In genomic region chr16:18213689-18214088, GRCm38 (mm10) we compare ENCODE assay signal across 9 mouse cellular contexts. TPM values are rescaled to one million over a fixed set of nuclear protein-coding genes. Genes with fewer than 3 reads are reported as not detected.
DNase-seq lines count a peak whose midpoint lies in the region; ATAC-seq and TF ChIP-seq lines count a peak whose summit lies in the region.
"Had no signal": no experiment of that assay in that cellular context is flagged by ENCODE, and none has a peak within 500 bp of the region (broad histone marks: within the 10 kb centered on the region; RNA-seq: fewer than 3 reads in every experiment).

No protein-coding gene starts in this region.

- 52% methylated on average over 6 of the region's 6 CpGs for WGBS in limb, embryonic 11.5 days
- 48% methylated on average over 6 of the region's 6 CpGs for WGBS in kidney, adult 2 months

- no peaks in the 10 kb centered on the region for H3K36me3 ChIP-seq in limb, embryonic 11.5 days (ENCODE audit: control insufficient read depth, insufficient read depth, low read length)
- H3K36me3 ChIP-seq in kidney, adult 2 months (ENCODE audit: control insufficient read depth, insufficient read depth, low read length) = no peaks in the 10 kb centered on the region
- H3K36me3 ChIP-seq: liver, embryonic 13.5 days had no signal

- peaks cover 12% of the 10 kb centered on the region for H3K4me1 ChIP-seq in limb, embryonic 11.5 days (ENCODE audit: control insufficient read depth, insufficient read depth, low read length)
- no peaks in the 10 kb centered on the region for H3K4me1 ChIP-seq in kidney, adult 2 months (ENCODE audit: control insufficient read depth, insufficient read depth, low read length)
- H3K4me1 ChIP-seq: liver, embryonic 13.5 days had no signal

- no peak overlapping the region for H3K4me3 ChIP-seq in limb, embryonic 11.5 days (ENCODE audit: low read depth, low read length)
- no peak overlapping the region for H3K4me3 ChIP-seq in kidney, adult 2 months (ENCODE audit: insufficient read depth, low read depth, low read length)
- H3K4me3 ChIP-seq: liver, embryonic 13.5 days had no signal

- peak; percentile 72 for DNase-seq in layer of hippocampus, adult 11-12 months (ENCODE audit: low spot score)
- no peak for DNase-seq in layer of hippocampus, adult 9-10 months (ENCODE audit: low spot score)
- peak; percentile 80 to 84 for DNase-seq in frontal cortex, postnatal 10 days (ENCODE audit: low spot score in 2 of 2)
- DNase-seq in limb, embryonic 11.5 days (ENCODE audit: low spot score) = peak; percentile 84
- DNase-seq in right cerebral cortex, postnatal 14 days = peak; percentile 82
- no peak for DNase-seq in spleen, postnatal 36 days (ENCODE audit: low spot score in 2 of 2)
- no peak for DNase-seq in kidney, adult 2 months
- DNase-seq: liver, embryonic 13.5 days had no signal

- ATAC-seq in limb, embryonic 11.5 days (ENCODE audit: insufficient number of reproducible peaks, low FRiP score, low TSS enrichment, low read depth) = peak; percentile 71
- no peak for ATAC-seq in megakaryocyte-erythroid progenitor cell, adult 5-6 weeks (replicated peaks; ENCODE audit: low FRiP score, low TSS enrichment, poor library complexity, severe bottlenecking)

- H3K4me2 ChIP-seq in limb, embryonic 11.5 days (ENCODE audit: low read depth, severe bottlenecking) = no peak overlapping the region
- H3K4me2 ChIP-seq: liver, embryonic 13.5 days had no signal

- no peak for TF ChIP-seq CTCF in kidney, adult 2 months (conservative IDR thresholded peaks at IDR 0.05; ENCODE audit: insufficient read depth, insufficient read length, low read depth, low read length)

- peaks cover 2% of the 10 kb centered on the region; the same call in 1 of the 2 replicates for H3K27me3 ChIP-seq in limb, embryonic 11.5 days (ENCODE audit: control insufficient read depth, insufficient read depth, low read length)
- no peaks in the 10 kb centered on the region for H3K27me3 ChIP-seq in kidney, adult 2 months (replicated peaks; ENCODE audit: control insufficient read depth, insufficient read depth, low read length)
- H3K27me3 ChIP-seq: liver, embryonic 13.5 days had no signal

- no peak overlapping the region for H3K27ac ChIP-seq in limb, embryonic 11.5 days (replicated peaks; ENCODE audit: low read depth, low read length)
- no peak overlapping the region for H3K27ac ChIP-seq in kidney, adult 2 months (ENCODE audit: insufficient read depth, low read depth, low read length)
- H3K27ac ChIP-seq: liver, embryonic 13.5 days had no signal

- H3K9ac ChIP-seq in limb, embryonic 11.5 days (ENCODE audit: low read length) = no peak overlapping the region
- H3K9ac ChIP-seq: liver, embryonic 13.5 days had no signal

- TF ChIP-seq POLR2A in kidney, adult 2 months (IDR thresholded peaks at IDR 0.05; ENCODE audit: low read depth, low read length) = no peak

- no peaks in the 10 kb centered on the region for H3K9me3 ChIP-seq in limb, embryonic 11.5 days (ENCODE audit: control insufficient read depth, low read length)
- H3K9me3 ChIP-seq: liver, embryonic 13.5 days had no signal

RNA-seq across cellular contexts. Expression of gene Ccdc188, which starts 4.0 kb away (rescaled TPM):
- polyA plus RNA-seq in limb, embryonic 11.5 days (2014; fragmentation: Nextera tagmentation; extraction: Ambion mirVana) = not detected in 2 replicates
- not detected in 2 replicates for polyA plus RNA-seq in kidney, adult 2 months (2012; rRNA removed)
- not detected in 2 replicates for total RNA-seq in megakaryocyte-erythroid progenitor cell, adult 5-6 weeks (2014; fragmentation: Nextera tagmentation)
- total RNA-seq in megakaryocyte-erythroid progenitor cell, adult 5-6 weeks (2017) = not detected in 2 replicates
- polyA plus RNA-seq: liver, embryonic 13.5 days had no signal

RNA-seq across cellular contexts. Expression of gene Zdhhc8, which starts 21.2 kb away (rescaled TPM):
- polyA plus RNA-seq in limb, embryonic 11.5 days (2014; fragmentation: Nextera tagmentation; extraction: Ambion mirVana) = 14.5 and 14.6 TPM in 2 replicates
- polyA plus RNA-seq in kidney, adult 2 months (2012; rRNA removed) = 28.9 and 44.7 TPM in 2 replicates
- 3.1 and 4.8 TPM in 2 replicates for total RNA-seq in megakaryocyte-erythroid progenitor cell, adult 5-6 weeks (2014; fragmentation: Nextera tagmentation)
- 0.56 and 4.5 TPM in 2 replicates for total RNA-seq in megakaryocyte-erythroid progenitor cell, adult 5-6 weeks (2017)

RNA-seq across cellular contexts. Expression of gene Trmt2a, which starts 34.8 kb away (rescaled TPM):
- 95.8 and 96.0 TPM in 2 replicates for polyA plus RNA-seq in limb, embryonic 11.5 days (2014; fragmentation: Nextera tagmentation; extraction: Ambion mirVana)
- polyA plus RNA-seq in kidney, adult 2 months (2012; rRNA removed) = 39.3 and 39.4 TPM in 2 replicates
- total RNA-seq in megakaryocyte-erythroid progenitor cell, adult 5-6 weeks (2014; fragmentation: Nextera tagmentation) = 162 and 237 TPM in 2 replicates
- total RNA-seq in megakaryocyte-erythroid progenitor cell, adult 5-6 weeks (2017) = 56.6 and 73.7 TPM in 2 replicates

RNA-seq across cellular contexts. Expression of gene Ranbp1, which starts 34.8 kb away (rescaled TPM):
- 1,289 and 1,302 TPM in 2 replicates for polyA plus RNA-seq in limb, embryonic 11.5 days (2014; fragmentation: Nextera tagmentation; extraction: Ambion mirVana)
- polyA plus RNA-seq in kidney, adult 2 months (2012; rRNA removed) = 29.7 and 38.5 TPM in 2 replicates
- total RNA-seq in megakaryocyte-erythroid progenitor cell, adult 5-6 weeks (2014; fragmentation: Nextera tagmentation) = 485 and 544 TPM in 2 replicates
- total RNA-seq in megakaryocyte-erythroid progenitor cell, adult 5-6 weeks (2017) = 572 and 765 TPM in 2 replicates

RNA-seq across cellular contexts. Expression of gene Gm49776, which starts 44.4 kb away (rescaled TPM):
- polyA plus RNA-seq in limb, embryonic 11.5 days (2014; fragmentation: Nextera tagmentation; extraction: Ambion mirVana) = 1.3 and 1.7 TPM in 2 replicates
- not detected in 2 replicates for polyA plus RNA-seq in kidney, adult 2 months (2012; rRNA removed)
- not detected in 2 replicates for total RNA-seq in megakaryocyte-erythroid progenitor cell, adult 5-6 weeks (2014; fragmentation: Nextera tagmentation)
- 0.47 TPM in 1 of 2 replicates, not detected in the other for total RNA-seq in megakaryocyte-erythroid progenitor cell, adult 5-6 weeks (2017)

Comparison
In these comparisons a context has a peak if more than half of its experiments do, and no peak if none do; other contexts are left out.
1. DNase-seq: peak in layer of hippocampus, adult 11-12 months (single experiment), frontal cortex, postnatal 10 days (2 of 2), limb, embryonic 11.5 days (single experiment) and right cerebral cortex, postnatal 14 days (single experiment); none in layer of hippocampus, adult 9-10 months (single experiment), spleen, postnatal 36 days (0 of 2) and kidney, adult 2 months (single experiment).